In genomic region chr10:22746334-22747322, GRCm38 (mm10) we compare ENCODE assay signal across 10 mouse cellular contexts. TPM values are rescaled to one million over a fixed set of nuclear protein-coding genes. Genes with fewer than 3 reads are reported as not detected.
A peak's percentile ranks its signal among the peaks of the same experiment; 100 is the strongest.
DNase-seq lines count a peak whose midpoint lies in the region; ATAC-seq lines count a peak whose summit lies in the region.
"Had no signal": no experiment of that assay in that cellular context is flagged by ENCODE, and none has a peak within 500 bp of the region (broad histone marks: within the 10 kb centered on the region; RNA-seq: fewer than 3 reads in every experiment).

No protein-coding gene starts in this region.

- peak; percentile 25 to 68 for DNase-seq in left cerebral cortex, postnatal 10 days (ENCODE audit: extremely low spot score in 1 of 2, low spot score in 2 of 2)
- DNase-seq in left cerebral cortex, postnatal 36 days (ENCODE audit: low spot score in 2 of 2): no peak
- DNase-seq in forebrain, embryonic 14.5 days (ENCODE audit: low spot score): peak; percentile 94
- DNase-seq in ovary, adult 18-20 months (ENCODE audit: low spot score): no peak
- no peak for DNase-seq in limb, embryonic 10.5 days (ENCODE audit: low spot score)

- no peaks in the 10 kb centered on the region for H3K27me3 ChIP-seq in forebrain, embryonic 14.5 days (replicated peaks; ENCODE audit: control insufficient read depth, insufficient read depth, low read length)
- H3K27me3 ChIP-seq in kidney, embryonic 16.5 days (ENCODE audit: insufficient read depth, low read length): no peaks in the 10 kb centered on the region
- no peaks in the 10 kb centered on the region for H3K27me3 ChIP-seq in limb, embryonic 10.5 days (ENCODE audit: low read depth, poor library complexity, severe bottlenecking)
- H3K27me3 ChIP-seq: embryonic facial prominence, embryonic 12.5 days; stomach, embryonic 15.5 days had no signal

- no peaks in the 10 kb centered on the region for H3K9me3 ChIP-seq in forebrain, embryonic 14.5 days (replicated peaks; ENCODE audit: control insufficient read depth, low read length)
- no peaks in the 10 kb centered on the region for H3K9me3 ChIP-seq in kidney, embryonic 16.5 days (ENCODE audit: low read length)
- H3K9me3 ChIP-seq in limb, embryonic 10.5 days (replicated peaks): no peaks in the 10 kb centered on the region
- H3K9me3 ChIP-seq: embryonic facial prominence, embryonic 12.5 days; stomach, embryonic 15.5 days had no signal

- H3K4me2 ChIP-seq in forebrain, embryonic 14.5 days (ENCODE audit: low read length): no peak overlapping the region
- H3K4me2 ChIP-seq in kidney, embryonic 16.5 days (replicated peaks; ENCODE audit: low read depth, low read length): no peak overlapping the region
- H3K4me2 ChIP-seq: embryonic facial prominence, embryonic 12.5 days; stomach, embryonic 15.5 days had no signal

- peaks cover 12% of the 10 kb centered on the region for H3K4me1 ChIP-seq in forebrain, embryonic 14.5 days (ENCODE audit: control insufficient read depth, insufficient read depth, low read length)
- H3K4me1 ChIP-seq in kidney, embryonic 16.5 days (ENCODE audit: insufficient read depth, low read length): no peaks in the 10 kb centered on the region; the same call in 1 of the 2 replicates
- H3K4me1 ChIP-seq in limb, embryonic 10.5 days: no peaks in the 10 kb centered on the region
- H3K4me1 ChIP-seq: embryonic facial prominence, embryonic 12.5 days had no signal

- H3K36me3 ChIP-seq in forebrain, embryonic 14.5 days (ENCODE audit: control insufficient read depth, insufficient read depth, low read length): no peaks in the 10 kb centered on the region
- no peaks in the 10 kb centered on the region for H3K36me3 ChIP-seq in kidney, embryonic 16.5 days (ENCODE audit: insufficient read depth, low read length)
- H3K36me3 ChIP-seq in limb, embryonic 10.5 days: no peaks in the 10 kb centered on the region
- H3K36me3 ChIP-seq: embryonic facial prominence, embryonic 12.5 days; stomach, embryonic 15.5 days had no signal

- peak overlapping the region; percentile 65 for H3K27ac ChIP-seq in forebrain, embryonic 14.5 days (ENCODE audit: low read depth, low read length)
- H3K27ac ChIP-seq in kidney, embryonic 16.5 days (ENCODE audit: low read length): no peak overlapping the region
- H3K27ac ChIP-seq in limb, embryonic 10.5 days: no peak overlapping the region
- H3K27ac ChIP-seq: embryonic facial prominence, embryonic 12.5 days; stomach, embryonic 15.5 days had no signal

- no peak overlapping the region for H3K4me3 ChIP-seq in forebrain, embryonic 14.5 days (ENCODE audit: low read depth, low read length)
- H3K4me3 ChIP-seq in kidney, embryonic 16.5 days (ENCODE audit: low read length): no peak overlapping the region
- H3K4me3 ChIP-seq in limb, embryonic 10.5 days: no peak overlapping the region
- H3K4me3 ChIP-seq: embryonic facial prominence, embryonic 12.5 days; stomach, embryonic 15.5 days had no signal

- WGBS in forebrain, embryonic 14.5 days: 38% methylated on average over 13 of the region's 13 CpGs
- 61% methylated on average over 13 of the region's 13 CpGs for WGBS in kidney, embryonic 16.5 days
- 84% methylated on average over 13 of the region's 13 CpGs for WGBS in limb, embryonic 10.5 days

- intact Hi-C loops in left cerebral cortex, postnatal 10 days (cut with DNase I): no loop called here
- intact Hi-C loops in left cerebral cortex, postnatal 36 days (cut with DNase I): no loop called here

- H3K9ac ChIP-seq in forebrain, embryonic 14.5 days (ENCODE audit: low read length): no peak overlapping the region
- H3K9ac ChIP-seq in kidney, embryonic 16.5 days (replicated peaks; ENCODE audit: low read length): no peak overlapping the region
- H3K9ac ChIP-seq: embryonic facial prominence, embryonic 12.5 days; stomach, embryonic 15.5 days had no signal

- peak; percentile 98 for ATAC-seq in cerebellum, adult (ENCODE audit: insufficient number of reproducible peaks, low FRiP score, low TSS enrichment)
- peak; percentile 98 for ATAC-seq in forebrain, embryonic 14.5 days
- ATAC-seq in megakaryocyte, adult 5-6 weeks (ENCODE audit: poor library complexity, severe bottlenecking): peak; percentile 60
- no peak for ATAC-seq in kidney, embryonic 16.5 days (ENCODE audit: low FRiP score, low TSS enrichment)

RNA-seq across cellular contexts. Expression of gene Tbpl1, which starts 14.9 kb away (rescaled TPM):
- 10 to 100 TPM; 65.2 to 68.5 TPM for total RNA-seq in left cerebral cortex, postnatal 10 days (2021)
- total RNA-seq in left cerebral cortex, postnatal 36 days (2021): 10 to 100 TPM; 61.5 to 69.7 TPM
- polyA plus RNA-seq in forebrain, embryonic 14.5 days (2014; fragmentation: Nextera tagmentation; extraction: Ambion mirVana): 108 and 121 TPM in 2 replicates
- total RNA-seq in megakaryocyte, adult 5-6 weeks (2015): 37.3 and 47.3 TPM in 2 replicates
- 31.0 and 43.9 TPM in 2 replicates for total RNA-seq in megakaryocyte, adult 5-6 weeks (2017)
- 62.7 and 67.0 TPM in 2 replicates for polyA plus RNA-seq in kidney, embryonic 16.5 days (2015; fragmentation: Nextera tagmentation; extraction: Ambion mirVana)
- polyA plus RNA-seq in limb, embryonic 10.5 days (2016; fragmentation: Nextera tagmentation; extraction: Ambion mirVana): 73.3 and 78.9 TPM in 2 replicates

Comparison
In these comparisons a context has a peak if more than half of its experiments do, and no peak if none do; other contexts are left out.
1. DNase-seq: peak in left cerebral cortex, postnatal 10 days (2 of 2) and forebrain, embryonic 14.5 days (single experiment); none in left cerebral cortex, postnatal 36 days (0 of 2), ovary, adult 18-20 months (single experiment) and limb, embryonic 10.5 days (single experiment).